In the genomic region with DNA sequence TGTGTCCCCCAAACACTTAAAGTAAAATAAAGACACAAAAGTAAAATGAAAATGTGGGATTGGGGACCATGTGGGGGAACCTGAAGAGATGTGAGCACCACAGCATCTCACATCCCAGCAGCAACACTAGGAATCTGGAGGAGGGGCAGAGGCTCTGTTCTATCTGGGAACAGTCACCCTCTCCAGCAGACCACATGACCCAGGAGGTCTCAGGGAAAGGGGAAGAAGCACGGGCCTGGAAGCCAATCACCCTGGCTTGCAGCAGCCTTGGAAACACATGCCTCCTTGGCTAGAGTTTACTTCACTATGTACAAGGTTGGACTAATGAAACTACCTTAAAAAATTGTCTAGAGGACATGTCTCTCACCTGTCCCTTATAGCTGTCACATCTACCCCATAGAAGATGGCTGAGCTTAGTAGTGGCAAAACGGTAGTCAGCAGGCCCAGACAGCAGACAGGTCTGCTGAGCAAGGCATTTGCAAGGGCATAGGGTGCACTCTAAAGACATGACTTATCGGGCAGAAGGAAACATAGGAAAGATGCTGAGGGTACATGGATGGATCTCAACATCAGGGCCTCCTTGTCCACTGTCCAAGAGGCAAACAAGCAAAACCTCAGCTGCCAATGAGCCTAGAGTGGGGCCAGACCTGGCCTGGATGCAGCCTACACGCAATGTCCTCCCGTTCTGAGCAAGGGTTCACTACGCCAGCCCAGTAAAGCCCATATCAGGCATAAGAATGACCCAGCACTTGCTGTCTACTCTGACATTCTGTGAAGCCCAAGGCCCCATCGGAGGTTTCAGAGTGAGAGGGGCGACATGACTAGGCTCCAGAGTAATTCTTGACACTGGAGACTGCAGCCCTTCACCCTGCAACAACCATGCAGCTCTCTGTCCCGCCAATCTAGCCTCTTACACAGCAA, we compare ENCODE assay signal across 8 mouse cellular contexts. TPM values are rescaled to one million over a fixed set of nuclear protein-coding genes. Genes with fewer than 3 reads are reported as not detected.
DNase-seq lines count a peak whose midpoint lies in the region; ATAC-seq and TF ChIP-seq lines count a peak whose summit lies in the region.

No protein-coding gene starts in this region.

- no peak for DNase-seq in lung, postnatal 0 days (ENCODE audit: low spot score)
- DNase-seq in lung, postnatal 36 days: no peak
- peak; percentile 41 for DNase-seq in c-Kit-negative CD71-positive TER-119-positive erythroid progenitor cells, embryonic 14.5 days (ENCODE audit: low read depth, low spot score)
- DNase-seq in kidney, postnatal 0 days (ENCODE audit: low spot score): no peak
- no peak for DNase-seq in natural killer cell, adult 2 months (ENCODE audit: low spot score in 2 of 2)

- peak overlapping the region; percentile 63 for H3K4me3 ChIP-seq in lung, postnatal 0 days (ENCODE audit: low read depth, low read length)
- peak overlapping the region; percentile 50 for H3K4me3 ChIP-seq in heart, embryonic 11.5 days (ENCODE audit: low read depth, low read length)
- H3K4me3 ChIP-seq in kidney, postnatal 0 days (replicated peaks; ENCODE audit: low read depth, low read length): peak overlapping the region; percentile 60
- H3K4me3 ChIP-seq in neural tube, embryonic 12.5 days: peak overlapping the region; percentile 51

- no peaks in the 10 kb centered on the region for H3K36me3 ChIP-seq in lung, postnatal 0 days (ENCODE audit: insufficient read depth, low read length)
- no peaks in the 10 kb centered on the region for H3K36me3 ChIP-seq in heart, embryonic 11.5 days (ENCODE audit: control insufficient read depth, insufficient read depth, low read length)
- H3K36me3 ChIP-seq in kidney, postnatal 0 days (ENCODE audit: insufficient read depth, low read length): 0 out of 2 replicates have a peak, but pooled peaks cover 4% of the 10 kb centered on the region
- peaks cover 5% of the 10 kb centered on the region for H3K36me3 ChIP-seq in neural tube, embryonic 12.5 days

- peak overlapping the region; percentile 76 for H3K4me2 ChIP-seq in lung, postnatal 0 days (replicated peaks; ENCODE audit: low read depth, low read length)
- H3K4me2 ChIP-seq in heart, embryonic 11.5 days: peak overlapping the region; percentile 79
- peak overlapping the region; percentile 81 for H3K4me2 ChIP-seq in kidney, postnatal 0 days (ENCODE audit: low read length)
- H3K4me2 ChIP-seq in neural tube, embryonic 12.5 days (replicated peaks): peak overlapping the region; percentile 77

- peak overlapping the region; percentile 47; the same call in 1 of the 2 replicates for H3K27ac ChIP-seq in lung, postnatal 0 days (ENCODE audit: low read length)
- peak overlapping the region; percentile 43 for H3K27ac ChIP-seq in heart, embryonic 11.5 days (ENCODE audit: low read depth, low read length)
- 0 out of 2 replicates have a peak overlapping the region, but pooled peaks have one; percentile 5 for H3K27ac ChIP-seq in kidney, postnatal 0 days
- no peak overlapping the region for H3K27ac ChIP-seq in neural tube, embryonic 12.5 days

- peak overlapping the region; percentile 51 for H3K9ac ChIP-seq in lung, postnatal 0 days (replicated peaks; ENCODE audit: low read depth)
- H3K9ac ChIP-seq in heart, embryonic 11.5 days (ENCODE audit: low read depth, low read length): peak overlapping the region; percentile 56
- peak overlapping the region; percentile 62 for H3K9ac ChIP-seq in kidney, postnatal 0 days (ENCODE audit: low read depth, low read length)
- H3K9ac ChIP-seq in neural tube, embryonic 12.5 days: peak overlapping the region; percentile 64

- H3K9me3 ChIP-seq in lung, postnatal 0 days (ENCODE audit: low read length): no peaks in the 10 kb centered on the region
- H3K9me3 ChIP-seq in heart, embryonic 11.5 days (replicated peaks; ENCODE audit: control insufficient read depth, low read length): no peaks in the 10 kb centered on the region
- H3K9me3 ChIP-seq in kidney, postnatal 0 days (replicated peaks; ENCODE audit: low read length): no peaks in the 10 kb centered on the region
- H3K9me3 ChIP-seq in neural tube, embryonic 12.5 days: no peaks in the 10 kb centered on the region

- no peak for ATAC-seq in lung, postnatal 0 days
- ATAC-seq in heart, embryonic 11.5 days (replicated peaks; ENCODE audit: insufficient number of reproducible peaks, low FRiP score, low TSS enrichment): no peak
- ATAC-seq in kidney, postnatal 0 days (replicated peaks; ENCODE audit: low FRiP score, low read depth): no peak
- ATAC-seq in neural tube, embryonic 12.5 days (ENCODE audit: low FRiP score, low read depth): peak; percentile 0; the same call in 1 of the 2 replicates
- ATAC-seq in monocyte, adult 5-6 weeks (replicated peaks; ENCODE audit: insufficient number of reproducible peaks, low FRiP score, low TSS enrichment, poor library complexity, severe bottlenecking): no peak

- TF ChIP-seq EP300 in lung, postnatal 0 days (IDR thresholded peaks at IDR 0.05): no peak

- H3K4me1 ChIP-seq in lung, postnatal 0 days (ENCODE audit: insufficient read depth, low read depth, low read length): peaks cover 14% of the 10 kb centered on the region; the same call in 1 of the 2 replicates
- peaks cover 24% of the 10 kb centered on the region for H3K4me1 ChIP-seq in heart, embryonic 11.5 days (ENCODE audit: control insufficient read depth, insufficient read depth, low read length)
- H3K4me1 ChIP-seq in kidney, postnatal 0 days (replicated peaks; ENCODE audit: insufficient read depth, low read length): 0 out of 2 replicates have a peak, but pooled peaks cover 6% of the 10 kb centered on the region
- peaks cover 17% of the 10 kb centered on the region for H3K4me1 ChIP-seq in neural tube, embryonic 12.5 days

- WGBS in lung, postnatal 0 days: 31% methylated on average over 9 of the region's 9 CpGs
- 34% methylated on average over 9 of the region's 9 CpGs for WGBS in heart, embryonic 11.5 days (ENCODE audit: insufficient replicate concordance)
- 36% methylated on average over 9 of the region's 9 CpGs for WGBS in kidney, postnatal 0 days
- WGBS in neural tube, embryonic 12.5 days: 41% methylated on average over 9 of the region's 9 CpGs

- no peak for TF ChIP-seq CTCF in lung, postnatal 0 days (IDR thresholded peaks at IDR 0.05)
- TF ChIP-seq CTCF in kidney, postnatal 0 days (IDR thresholded peaks at IDR 0.05; ENCODE audit: low read depth): no peak

- H3K27me3 ChIP-seq in lung, postnatal 0 days (replicated peaks; ENCODE audit: insufficient read depth, low read length): no peaks in the 10 kb centered on the region
- peaks cover 3% of the 10 kb centered on the region for H3K27me3 ChIP-seq in heart, embryonic 11.5 days (ENCODE audit: control insufficient read depth, insufficient read depth, low read length)
- H3K27me3 ChIP-seq in kidney, postnatal 0 days (ENCODE audit: insufficient read depth, low read length): no peaks in the 10 kb centered on the region
- no peaks in the 10 kb centered on the region for H3K27me3 ChIP-seq in neural tube, embryonic 12.5 days (replicated peaks)

RNA-seq across cellular contexts. Expression of a gene that starts 5.0 kb away (rescaled TPM):
- polyA plus RNA-seq in lung, postnatal 0 days (2015; fragmentation: Nextera tagmentation; extraction: Ambion mirVana): 23.7 and 25.2 TPM in 2 replicates
- 56.3 and 62.1 TPM in 2 replicates for polyA plus RNA-seq in heart, embryonic 11.5 days (2014; fragmentation: Nextera tagmentation; extraction: Ambion mirVana)
- 28.3 and 31.6 TPM in 2 replicates for polyA plus RNA-seq in kidney, postnatal 0 days (2015; fragmentation: Nextera tagmentation; extraction: Ambion mirVana)
- polyA plus RNA-seq in neural tube, embryonic 12.5 days (2016; fragmentation: Nextera tagmentation; extraction: Ambion mirVana): 59.1 and 60.0 TPM in 2 replicates
- total RNA-seq in monocyte, adult 5-6 weeks (2017): 15.3 to 37.3 TPM (median 31.7 TPM) in 3 replicates

RNA-seq across cellular contexts. Expression of a gene that starts 5.1 kb away (rescaled TPM):
- 14.6 and 18.5 TPM in 2 replicates for polyA plus RNA-seq in lung, postnatal 0 days (2015; fragmentation: Nextera tagmentation; extraction: Ambion mirVana)
- polyA plus RNA-seq in heart, embryonic 11.5 days (2014; fragmentation: Nextera tagmentation; extraction: Ambion mirVana): 19.5 and 23.4 TPM in 2 replicates
- 20.0 and 20.6 TPM in 2 replicates for polyA plus RNA-seq in kidney, postnatal 0 days (2015; fragmentation: Nextera tagmentation; extraction: Ambion mirVana)
- 114 and 118 TPM in 2 replicates for polyA plus RNA-seq in neural tube, embryonic 12.5 days (2016; fragmentation: Nextera tagmentation; extraction: Ambion mirVana)
- 1.4 to 2.2 TPM (median 1.7 TPM) in 3 replicates for total RNA-seq in monocyte, adult 5-6 weeks (2017)

RNA-seq across cellular contexts. Expression of a gene that starts 53.9 kb away (rescaled TPM):
- polyA plus RNA-seq in lung, postnatal 0 days (2015; fragmentation: Nextera tagmentation; extraction: Ambion mirVana): 13.3 and 14.4 TPM in 2 replicates
- 23.6 and 26.4 TPM in 2 replicates for polyA plus RNA-seq in heart, embryonic 11.5 days (2014; fragmentation: Nextera tagmentation; extraction: Ambion mirVana)
- polyA plus RNA-seq in kidney, postnatal 0 days (2015; fragmentation: Nextera tagmentation; extraction: Ambion mirVana): 15.6 and 18.5 TPM in 2 replicates
- polyA plus RNA-seq in neural tube, embryonic 12.5 days (2016; fragmentation: Nextera tagmentation; extraction: Ambion mirVana): 36.7 and 37.4 TPM in 2 replicates
- 33.6 to 45.3 TPM (median 37.4 TPM) in 3 replicates for total RNA-seq in monocyte, adult 5-6 weeks (2017)
